Mouse (Mus musculus): ENCODE data around the gene Zfp526. TPM values are rescaled to one million over a fixed set of nuclear protein-coding genes. Genes with fewer than 3 reads are reported as not detected.
A peak's percentile ranks its signal among the peaks of the same experiment; 100 is the strongest.

Gene Zfp526
- polyA plus RNA-seq, 1 experiment: 6.5 TPM

GRCm38 (mm10) chr7:25268588-25268987 lies 47.4 kb downstream of the Zfp526 start:
- Histone ChIP-seq H3K27ac (ENCODE audit: insufficient read depth, low read length) (peak overlapping the region; percentile 10; the same call in 1 of the 2 replicates), H3K9me3 (replicated peaks; ENCODE audit: control insufficient read depth, insufficient read depth, low read length, poor library complexity, severe bottlenecking) (no peaks in the 10 kb centered on the region), H3K4me1 (ENCODE audit: control insufficient read depth, insufficient read depth, low read length) (peaks cover 4% of the 10 kb centered on the region), H3K27me3 (ENCODE audit: control insufficient read depth, insufficient read depth, low read length, poor library complexity, severe bottlenecking) (no peaks in the 10 kb centered on the region), H3K4me3 (ENCODE audit: low read depth, low read length) (peak overlapping the region; percentile 78), H3K9ac (ENCODE audit: low read depth, poor library complexity, severe bottlenecking) (peak overlapping the region; percentile 82), H3K36me3 (ENCODE audit: control insufficient read depth, insufficient read depth, low read length, poor library complexity, severe bottlenecking) (no peaks in the 10 kb centered on the region)
- no peak for TF ChIP-seq EP300 (IDR thresholded peaks at IDR 0.05; ENCODE audit: insufficient read depth, low read depth, low read length)
- TF ChIP-seq POLR2A (IDR thresholded peaks at IDR 0.05; ENCODE audit: insufficient read depth, low read length): no peak
- no peak for TF ChIP-seq CTCF (IDR thresholded peaks at IDR 0.05; ENCODE audit: low read depth, low read length)

- Histone ChIP-seq H3K27me3 (ENCODE audit: control insufficient read depth, insufficient read depth, low read length, poor library complexity, severe bottlenecking) (no peaks in the 10 kb centered on the region), H3K9me3 (replicated peaks; ENCODE audit: control insufficient read depth, insufficient read depth, low read length, poor library complexity, severe bottlenecking) (no peaks in the 10 kb centered on the region), H3K36me3 (ENCODE audit: control insufficient read depth, insufficient read depth, low read length, poor library complexity, severe bottlenecking) (no peaks in the 10 kb centered on the region), H3K9ac (ENCODE audit: low read depth, poor library complexity, severe bottlenecking) (peak overlapping the region; percentile 82), H3K4me1 (ENCODE audit: control insufficient read depth, insufficient read depth, low read length) (peaks cover 4% of the 10 kb centered on the region), H3K27ac (ENCODE audit: insufficient read depth, low read length) (no peak overlapping the region), H3K4me3 (ENCODE audit: low read depth, low read length) (peak overlapping the region; percentile 78)
- no peak for TF ChIP-seq CTCF (IDR thresholded peaks at IDR 0.05; ENCODE audit: low read depth, low read length)
- no peak for TF ChIP-seq EP300 (IDR thresholded peaks at IDR 0.05; ENCODE audit: insufficient read depth, low read depth, low read length)
- TF ChIP-seq POLR2A (IDR thresholded peaks at IDR 0.05; ENCODE audit: insufficient read depth, low read length): no peak
Observed at GRCm38 (mm10) chr7:25269029-25269428, 47.8 kb downstream of the Zfp526 start.

DNA sequence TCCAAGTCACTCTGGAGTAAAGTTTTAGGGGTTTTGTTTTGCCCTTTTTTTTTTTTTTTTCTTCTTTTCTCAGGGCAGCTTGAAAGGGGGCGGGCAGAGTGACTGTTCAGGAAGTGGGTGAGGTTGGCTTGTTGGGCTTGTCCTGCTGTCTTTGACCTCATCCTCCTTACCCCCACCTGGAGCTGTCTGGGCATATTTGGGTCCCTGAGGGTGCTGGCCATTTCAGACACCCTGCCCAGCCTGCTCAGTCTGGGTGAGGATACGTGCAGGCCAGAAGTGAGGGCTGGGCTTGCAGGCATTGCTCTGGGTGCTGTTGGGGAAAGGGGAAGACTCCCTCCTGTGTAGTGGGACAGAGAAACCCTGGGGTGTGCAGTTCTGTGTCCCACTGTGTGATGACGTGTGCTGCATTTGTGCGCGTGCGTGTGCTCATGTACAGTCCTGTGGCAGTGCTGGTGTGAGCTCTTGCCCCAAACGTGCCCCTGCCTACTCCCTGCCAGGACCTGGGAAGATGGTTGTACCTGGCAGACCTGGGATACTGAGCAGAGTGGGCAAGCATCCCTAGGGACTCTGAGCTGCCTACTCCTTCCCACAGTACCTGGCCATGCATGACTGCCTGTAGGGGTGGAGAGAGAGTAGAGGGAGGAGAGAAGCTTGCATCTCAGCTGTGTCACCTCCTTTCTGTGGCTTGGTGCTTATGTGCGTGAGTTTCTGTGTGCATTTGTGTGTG lies 48.5 kb downstream of the Zfp526 start:
- no peak overlapping the region for H3K27ac ChIP-seq (ENCODE audit: insufficient read depth, low read length)
- no peaks in the 10 kb centered on the region for H3K36me3 ChIP-seq (ENCODE audit: control insufficient read depth, insufficient read depth, low read length, poor library complexity, severe bottlenecking)
- no peak for TF ChIP-seq CTCF (IDR thresholded peaks at IDR 0.05; ENCODE audit: low read depth, low read length)
- TF ChIP-seq POLR2A (IDR thresholded peaks at IDR 0.05; ENCODE audit: insufficient read depth, low read length): no peak
- no peak for TF ChIP-seq EP300 (IDR thresholded peaks at IDR 0.05; ENCODE audit: insufficient read depth, low read depth, low read length)
- no peaks in the 10 kb centered on the region for H3K27me3 ChIP-seq (ENCODE audit: control insufficient read depth, insufficient read depth, low read length, poor library complexity, severe bottlenecking)
- no peaks in the 10 kb centered on the region for H3K9me3 ChIP-seq (replicated peaks; ENCODE audit: control insufficient read depth, insufficient read depth, low read length, poor library complexity, severe bottlenecking)
- no peak overlapping the region for H3K4me3 ChIP-seq (ENCODE audit: low read depth, low read length)
- peaks cover 4% of the 10 kb centered on the region for H3K4me1 ChIP-seq (ENCODE audit: control insufficient read depth, insufficient read depth, low read length)
- peak overlapping the region; percentile 82; the same call in 1 of the 2 replicates for H3K9ac ChIP-seq (ENCODE audit: low read depth, poor library complexity, severe bottlenecking)

- no peaks in the 10 kb centered on the region for H3K27me3 ChIP-seq (ENCODE audit: control insufficient read depth, insufficient read depth, low read length, poor library complexity, severe bottlenecking)
- peak overlapping the region; percentile 9; the same call in 1 of the 2 replicates for H3K4me3 ChIP-seq (ENCODE audit: low read depth, low read length)
- H3K4me1 ChIP-seq (ENCODE audit: control insufficient read depth, insufficient read depth, low read length): peaks cover 8% of the 10 kb centered on the region
- no peaks in the 10 kb centered on the region for H3K36me3 ChIP-seq (ENCODE audit: control insufficient read depth, insufficient read depth, low read length, poor library complexity, severe bottlenecking)
- H3K27ac ChIP-seq (ENCODE audit: insufficient read depth, low read length): no peak overlapping the region
- TF ChIP-seq POLR2A (IDR thresholded peaks at IDR 0.05; ENCODE audit: insufficient read depth, low read length) (no peak), EP300 (IDR thresholded peaks at IDR 0.05; ENCODE audit: insufficient read depth, low read depth, low read length) (0 out of 2 replicates have a peak, but pooled peaks have one; percentile 10)
- H3K9ac ChIP-seq (ENCODE audit: low read depth, poor library complexity, severe bottlenecking): peak overlapping the region; percentile 14; the same call in 1 of the 2 replicates
- no peaks in the 10 kb centered on the region for H3K9me3 ChIP-seq (replicated peaks; ENCODE audit: control insufficient read depth, insufficient read depth, low read length, poor library complexity, severe bottlenecking)
Observed at GRCm38 (mm10) chr7:25270652-25271633, 49.7 kb downstream of the Zfp526 start.

- Histone ChIP-seq H3K36me3 (ENCODE audit: control insufficient read depth, insufficient read depth, low read length, poor library complexity, severe bottlenecking) (no peaks in the 10 kb centered on the region), H3K4me3 (ENCODE audit: low read depth, low read length) (peak overlapping the region; percentile 9), H3K27me3 (ENCODE audit: control insufficient read depth, insufficient read depth, low read length, poor library complexity, severe bottlenecking) (no peaks in the 10 kb centered on the region), H3K27ac (ENCODE audit: insufficient read depth, low read length) (no peak overlapping the region), H3K9ac (ENCODE audit: low read depth, poor library complexity, severe bottlenecking) (peak overlapping the region; percentile 14; the same call in 1 of the 2 replicates), H3K9me3 (replicated peaks; ENCODE audit: control insufficient read depth, insufficient read depth, low read length, poor library complexity, severe bottlenecking) (no peaks in the 10 kb centered on the region), H3K4me1 (ENCODE audit: control insufficient read depth, insufficient read depth, low read length) (peaks cover 6% of the 10 kb centered on the region)
- TF ChIP-seq EP300 (IDR thresholded peaks at IDR 0.05; ENCODE audit: insufficient read depth, low read depth, low read length): no peak
- no peak for TF ChIP-seq CTCF (IDR thresholded peaks at IDR 0.05; ENCODE audit: low read depth, low read length)
- no peak for TF ChIP-seq POLR2A (IDR thresholded peaks at IDR 0.05; ENCODE audit: insufficient read depth, low read length)
Observed at GRCm38 (mm10) chr7:25271651-25272444, 50.6 kb downstream of the Zfp526 start.

Data from ES-Bruce4 (cell line).